32 mouse cellular contexts compared by ENCODE assay signal in the genomic region with DNA sequence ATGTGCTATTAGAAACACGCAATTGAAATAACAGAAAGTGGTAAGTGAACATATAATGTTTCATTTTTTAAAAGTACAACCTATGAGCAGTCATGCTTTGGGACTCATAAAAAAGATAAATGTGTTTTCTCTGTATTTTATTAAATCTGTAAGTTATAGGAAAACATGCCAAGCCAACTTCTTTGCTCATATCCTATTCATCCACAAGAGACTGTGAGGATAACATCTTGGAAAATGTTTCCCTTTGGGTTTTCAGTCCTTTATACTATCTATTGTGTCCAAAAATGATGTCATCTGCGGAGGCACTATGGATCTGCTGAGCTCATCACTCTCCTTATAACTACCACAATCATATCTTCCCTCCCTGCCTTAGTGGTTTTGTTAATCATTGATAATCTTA.
"Had no signal": no experiment of that assay in that cellular context is flagged by ENCODE, and none has a peak within 500 bp of the region (broad histone marks: within the 10 kb centered on the region; RNA-seq: fewer than 3 reads in every experiment).

No protein-coding gene starts in this region.

- DNase-seq: left cerebral cortex, postnatal 4 days; liver; liver, embryonic 13.5 days; liver, postnatal 0 days; lung, adult 18-20 months; lung, adult 2 months; lung, embryonic 14.5 days; lung, postnatal 10 days; lung, postnatal 14 days; lung, postnatal 36 days; lung, postnatal 4 days; midbrain, embryonic 14.5 days had no signal

- H3K27ac ChIP-seq: left cerebral cortex, adult 2 months; limb, embryonic 12.5 days; limb, embryonic 13.5 days; limb, embryonic 15.5 days; liver, embryonic 12.5 days; liver, embryonic 13.5 days; liver, embryonic 14.5 days; liver, embryonic 15.5 days; lung, embryonic 15.5 days; macrophage; midbrain, embryonic 10.5 days; midbrain, embryonic 12.5 days; midbrain, embryonic 13.5 days; midbrain, embryonic 15.5 days; neural tube, embryonic 12.5 days had no signal

- H3K4me1 ChIP-seq: limb, embryonic 12.5 days; limb, embryonic 13.5 days; limb, embryonic 15.5 days; liver, embryonic 12.5 days; liver, embryonic 13.5 days; liver, embryonic 15.5 days; lung, embryonic 15.5 days; megakaryocyte, embryonic 14.5 days; midbrain, embryonic 10.5 days; midbrain, embryonic 12.5 days; midbrain, embryonic 13.5 days; midbrain, embryonic 15.5 days; neural tube, embryonic 12.5 days had no signal

- H3K9ac ChIP-seq: limb, embryonic 12.5 days; limb, embryonic 13.5 days; limb, embryonic 15.5 days; liver, embryonic 12.5 days; liver, embryonic 13.5 days; liver, embryonic 14.5 days; liver, embryonic 15.5 days; liver, postnatal 0 days; lung, embryonic 14.5 days; lung, embryonic 15.5 days; midbrain, embryonic 12.5 days; midbrain, embryonic 13.5 days; midbrain, embryonic 15.5 days; neural tube, embryonic 12.5 days had no signal

- ATAC-seq: liver, embryonic 12.5 days; liver, postnatal 0 days; lung, postnatal 0 days; midbrain, embryonic 13.5 days; midbrain, embryonic 15.5 days; midbrain, embryonic 16.5 days had no signal

- H3K4me2 ChIP-seq: limb, embryonic 12.5 days; limb, embryonic 13.5 days; limb, embryonic 15.5 days; liver, embryonic 11.5 days; liver, embryonic 12.5 days; liver, embryonic 13.5 days; liver, embryonic 15.5 days; lung, embryonic 14.5 days; lung, embryonic 15.5 days; midbrain, embryonic 11.5 days; midbrain, embryonic 12.5 days; midbrain, embryonic 13.5 days; midbrain, embryonic 15.5 days; neural tube, embryonic 12.5 days had no signal

- H3K9me3 ChIP-seq: limb, embryonic 12.5 days; limb, embryonic 13.5 days; limb, embryonic 15.5 days; liver, embryonic 12.5 days; liver, embryonic 13.5 days; liver, embryonic 15.5 days; lung, embryonic 15.5 days; megakaryocyte, embryonic 14.5 days; midbrain, embryonic 10.5 days; midbrain, embryonic 12.5 days; midbrain, embryonic 13.5 days; midbrain, embryonic 15.5 days; neural tube, embryonic 12.5 days had no signal

- H3K36me3 ChIP-seq: limb, embryonic 12.5 days; limb, embryonic 13.5 days; limb, embryonic 15.5 days; liver, embryonic 12.5 days; liver, embryonic 13.5 days; liver, embryonic 15.5 days; lung, embryonic 15.5 days; midbrain, embryonic 10.5 days; midbrain, embryonic 12.5 days; midbrain, embryonic 13.5 days; midbrain, embryonic 15.5 days; neural tube, embryonic 12.5 days had no signal

- H3K4me3 ChIP-seq: left cerebral cortex, adult 2 months; limb, embryonic 12.5 days; limb, embryonic 13.5 days; limb, embryonic 15.5 days; liver, embryonic 12.5 days; liver, embryonic 13.5 days; liver, embryonic 15.5 days; lung, embryonic 15.5 days; megakaryocyte, embryonic 14.5 days; midbrain, embryonic 10.5 days; midbrain, embryonic 12.5 days; midbrain, embryonic 13.5 days; midbrain, embryonic 15.5 days; myocyte; neural tube, embryonic 12.5 days had no signal

- H3K27me3 ChIP-seq: limb, embryonic 12.5 days; limb, embryonic 13.5 days; limb, embryonic 15.5 days; liver, embryonic 12.5 days; liver, embryonic 13.5 days; liver, embryonic 15.5 days; lung, embryonic 15.5 days; megakaryocyte, embryonic 14.5 days; midbrain, embryonic 12.5 days; midbrain, embryonic 13.5 days; midbrain, embryonic 15.5 days; neural tube, embryonic 12.5 days had no signal
